Mouse (Mus musculus): ENCODE measurements at regions not wholly inside any gene's neighbourhood (a gene's known extent, or its start where the extent isn't known, plus 50 kb on each side); places are given as distances from the start of the nearest gene placed in this dataset.

GRCm38 (mm10) chr2:180837996-180838395 is 61.3 kb upstream of the Bhlhe23 start:
- TF ChIP-seq CTCF (conservative IDR thresholded peaks at IDR 0.05; ENCODE audit: low read length) (no peak), POU5F1 (IDR thresholded peaks at IDR 0.05; ENCODE audit: borderline replicate concordance, low read length) (no peak), NANOG (IDR thresholded peaks at IDR 0.05; ENCODE audit: borderline replicate concordance, low read length) (no peak)
